Mouse (Mus musculus): Measurements from ENCODE around the gene Vps8. TPM values are rescaled to one million over a fixed set of nuclear protein-coding genes. Genes with fewer than 3 reads are reported as not detected.

Gene Vps8
- total RNA-seq, 2 experiments from 2014 or later, result 52.3 to 58.0 TPM

DNA sequence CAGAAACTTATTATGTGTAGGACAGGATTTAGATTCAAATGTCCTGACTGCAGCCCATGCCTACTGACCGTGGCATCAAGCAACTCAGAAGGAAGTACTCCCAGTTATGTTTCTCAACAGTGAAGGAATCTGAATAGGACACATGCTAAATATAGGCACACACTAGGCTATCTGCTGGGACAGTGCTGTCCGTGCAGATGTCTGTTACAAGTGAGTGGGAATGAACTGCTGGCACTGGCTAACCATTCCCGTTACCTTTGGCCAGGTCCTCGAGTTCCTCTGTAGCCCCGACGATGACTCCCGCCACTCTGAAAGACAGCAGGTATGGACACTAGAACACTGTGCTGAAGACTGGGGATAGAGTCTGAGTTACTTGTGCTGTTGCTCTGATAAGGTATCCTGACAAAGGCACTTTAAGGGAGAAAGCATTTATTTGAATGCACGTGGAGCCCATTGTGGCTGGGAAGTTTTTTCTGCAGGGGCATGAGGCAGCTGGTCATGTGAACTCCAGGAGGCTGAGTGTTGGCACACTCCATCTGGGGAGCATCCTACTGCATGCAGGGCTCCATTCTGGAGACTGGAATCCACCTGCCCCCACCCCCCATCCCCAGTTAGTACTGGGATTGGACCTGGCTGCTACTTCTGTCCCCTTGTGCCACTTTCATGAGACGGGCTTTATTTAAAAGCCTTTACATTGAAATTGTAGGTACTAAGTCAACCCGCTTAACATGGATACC is 104.5 kb downstream of the Vps8 start:
- DNase-seq (ENCODE audit: low spot score in 2 of 2), result no peak
- intact Hi-C loops (cut with DNase I), result no loop called here

DNA sequence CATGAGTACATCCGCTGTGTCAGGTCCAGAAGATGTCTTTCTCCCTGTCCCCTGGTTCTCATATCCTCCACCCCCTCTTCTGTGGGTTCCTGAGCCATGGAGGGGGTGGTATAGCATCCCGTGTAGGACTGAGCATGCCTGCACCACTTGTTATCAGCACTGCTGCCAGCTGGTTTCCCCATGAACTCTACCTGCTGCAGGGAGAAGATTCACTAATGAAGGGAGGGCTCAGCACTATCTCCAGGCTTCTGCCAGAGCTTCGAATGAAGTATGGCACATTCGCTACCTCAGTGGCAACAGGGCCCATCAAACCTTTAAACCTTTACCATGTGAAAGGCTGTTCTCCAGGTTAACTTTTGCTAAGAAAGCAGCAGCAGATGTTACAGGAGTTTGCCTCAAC is 110.6 kb downstream of the Vps8 start:
- intact Hi-C loops (cut with DNase I), result no loop called here
- no peak for DNase-seq (ENCODE audit: low spot score in 2 of 2)

GRCm38 (mm10) chr16:21536240-21537005 is 113.5 kb downstream of the Vps8 start:
- no peak for DNase-seq (ENCODE audit: low spot score in 2 of 2)
- intact Hi-C loops (cut with DNase I), result loop anchor here (5.0 kb wide), 1 partner anchor 191 kb away; no protein-coding TSS in a partner anchor

GRCm38 (mm10) chr16:21537312-21537711 is 114.4 kb downstream of the Vps8 start:
- DNase-seq (ENCODE audit: low spot score in 2 of 2), result no peak
- intact Hi-C loops (cut with DNase I), result loop anchor here (5.0 kb wide), 1 partner anchor 190 kb away; no protein-coding TSS in a partner anchor

- intact Hi-C loops (cut with DNase I), result loop anchor here (5.0 kb wide), 1 partner anchor 188 kb away; no protein-coding TSS in a partner anchor
- no peak for DNase-seq (ENCODE audit: low spot score in 2 of 2)
Observed at GRCm38 (mm10) chr16:21538889-21539288, 116.0 kb downstream of the Vps8 start.

DNA sequence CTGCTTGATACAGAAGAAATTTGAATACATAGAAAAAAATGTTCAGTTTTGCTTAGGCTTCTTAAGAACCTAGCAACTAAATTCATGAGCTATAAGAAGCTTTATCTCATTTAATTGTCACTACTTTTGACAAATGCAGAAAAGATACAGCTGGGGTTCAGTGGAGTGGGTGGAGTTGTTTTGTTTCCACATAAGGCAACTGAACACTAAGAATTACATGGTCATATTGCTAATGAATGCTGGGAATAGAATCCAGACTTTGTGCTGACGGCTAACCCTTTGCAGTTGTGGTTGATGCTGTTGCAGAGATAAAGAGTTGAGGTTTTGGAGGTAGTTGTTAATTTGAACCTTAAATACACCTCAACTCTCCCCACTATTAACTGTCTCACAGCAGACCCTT is 119.6 kb downstream of the Vps8 start:
- intact Hi-C loops (cut with DNase I), result no loop called here
- peak in 1 of 2 experiments; percentile 34 for DNase-seq (ENCODE audit: low spot score in 2 of 2)

- intact Hi-C loops (cut with DNase I), result no loop called here
- no peak for DNase-seq (ENCODE audit: low spot score in 2 of 2)
Observed at GRCm38 (mm10) chr16:21547446-21547845, 124.5 kb downstream of the Vps8 start.

DNA sequence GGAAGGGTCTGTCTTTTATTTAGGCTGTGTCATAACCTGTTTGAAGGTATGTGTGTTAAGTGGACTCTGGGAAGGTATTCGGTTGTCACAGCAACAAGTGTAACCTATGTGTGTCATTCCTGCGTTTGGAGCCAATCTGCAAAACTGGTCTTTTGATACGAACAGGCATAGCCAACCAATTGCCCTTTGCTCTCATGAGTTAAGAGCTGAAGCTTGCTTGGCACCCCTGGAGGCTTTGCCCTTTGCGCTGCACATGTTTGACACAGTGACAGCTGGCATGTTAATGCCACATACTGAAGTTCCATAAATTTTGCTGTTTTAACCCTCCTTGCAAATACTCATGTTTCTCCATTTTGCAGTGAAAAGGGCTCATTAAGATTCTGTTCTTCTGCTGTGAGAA is 126.8 kb downstream of the Vps8 start:
- intact Hi-C loops (cut with DNase I), result no loop called here
- DNase-seq (ENCODE audit: low spot score in 2 of 2), result no peak

GRCm38 (mm10) chr16:21550453-21550852 is 127.5 kb downstream of the Vps8 start:
- intact Hi-C loops (cut with DNase I), result no loop called here
- no peak for DNase-seq (ENCODE audit: low spot score in 2 of 2)

DNA sequence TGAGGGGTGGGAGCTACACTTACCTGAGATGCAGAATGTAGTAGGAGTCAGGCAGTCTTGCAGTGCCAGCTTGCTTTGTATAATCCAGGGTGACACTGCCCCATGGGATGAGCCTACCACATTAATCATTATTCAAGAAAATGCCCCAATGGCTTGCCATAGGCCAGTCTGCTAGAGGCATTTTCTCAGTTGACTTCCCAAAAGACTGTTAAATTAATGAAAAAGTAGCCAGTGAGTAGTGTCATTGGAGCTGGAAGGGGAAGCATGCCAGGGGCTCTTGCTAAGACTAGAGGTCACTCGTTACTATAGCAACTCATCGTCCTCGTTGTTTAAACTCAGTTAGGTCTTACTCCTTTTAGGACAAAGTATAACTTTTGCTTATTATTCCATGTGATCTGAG is 130.6 kb downstream of the Vps8 start:
- intact Hi-C loops (cut with DNase I), result no loop called here

GRCm38 (mm10) chr16:21562625-21563300 is 139.8 kb downstream of the Vps8 start:
- no peak for DNase-seq (ENCODE audit: low spot score in 2 of 2)
- intact Hi-C loops (cut with DNase I), result no loop called here

More for the DNA sequence above, 130.6 kb downstream of the Vps8 start:
- DNase-seq (ENCODE audit: low spot score in 2 of 2), result no peak

DNA sequence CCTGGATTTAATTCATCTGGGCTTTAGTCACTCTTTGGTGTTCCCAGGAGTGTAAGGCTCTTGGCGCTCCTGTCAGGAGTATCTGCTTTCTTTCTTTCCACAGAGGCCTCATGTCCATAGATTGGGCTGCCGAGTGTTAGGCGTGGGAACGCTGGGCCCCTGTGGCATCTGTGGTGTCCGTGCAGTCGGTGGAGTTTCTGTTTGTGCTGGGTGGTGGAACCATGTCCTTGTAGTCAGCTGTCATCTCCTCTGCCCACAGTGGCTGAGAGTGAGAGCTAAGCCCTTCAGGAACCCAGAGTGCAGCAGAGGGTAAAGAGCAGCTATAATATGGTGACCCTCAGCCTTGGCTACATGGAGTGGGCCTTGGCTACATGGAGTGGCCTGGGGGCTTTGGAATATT is 140.4 kb downstream of the Vps8 start:
- intact Hi-C loops (cut with DNase I), result no loop called here
- no peak for DNase-seq (ENCODE audit: low spot score in 2 of 2)

DNA sequence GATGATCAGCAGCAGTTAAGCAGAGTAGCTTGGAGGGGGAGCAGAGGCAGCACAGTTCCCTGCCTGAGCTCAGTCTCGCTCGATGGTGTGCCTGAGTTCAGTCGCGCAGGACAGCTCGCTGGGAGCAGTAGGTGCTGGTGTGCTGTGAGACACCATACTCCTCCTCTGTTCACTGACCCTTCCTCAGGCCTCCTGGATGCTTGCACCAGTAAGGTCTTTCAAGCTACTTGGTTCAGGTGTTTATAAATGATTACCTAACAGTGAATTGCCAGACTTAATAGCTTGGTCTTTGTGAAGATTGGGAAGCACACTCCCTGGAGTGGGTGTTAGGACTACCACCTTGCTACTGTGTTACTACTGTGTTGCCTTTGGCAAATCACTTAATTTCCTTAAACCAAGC is 144.2 kb downstream of the Vps8 start:
- no peak for DNase-seq (ENCODE audit: low spot score in 2 of 2)
- intact Hi-C loops (cut with DNase I), result no loop called here

DNA sequence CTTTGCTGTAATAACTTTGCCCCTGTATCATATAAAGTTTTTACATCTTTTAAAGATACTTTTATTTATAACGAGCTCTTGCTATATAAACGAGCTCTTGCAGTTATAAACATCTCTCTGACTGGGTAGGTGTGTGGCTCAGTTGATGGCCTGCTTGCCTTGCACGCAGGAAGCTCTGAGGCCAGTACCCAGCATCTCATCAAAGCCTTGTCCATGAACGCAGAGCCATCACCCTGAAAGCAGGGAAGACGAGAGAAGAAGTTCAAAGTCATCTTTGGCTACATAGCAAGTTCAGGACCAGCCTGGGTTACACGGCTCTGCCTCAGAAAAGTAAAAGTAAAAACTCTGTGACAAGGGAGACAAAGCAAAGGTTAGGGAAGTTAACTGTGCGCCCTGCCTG is 147.0 kb downstream of the Vps8 start:
- intact Hi-C loops (cut with DNase I), result no loop called here
- no peak for DNase-seq (ENCODE audit: low spot score in 2 of 2)

DNA sequence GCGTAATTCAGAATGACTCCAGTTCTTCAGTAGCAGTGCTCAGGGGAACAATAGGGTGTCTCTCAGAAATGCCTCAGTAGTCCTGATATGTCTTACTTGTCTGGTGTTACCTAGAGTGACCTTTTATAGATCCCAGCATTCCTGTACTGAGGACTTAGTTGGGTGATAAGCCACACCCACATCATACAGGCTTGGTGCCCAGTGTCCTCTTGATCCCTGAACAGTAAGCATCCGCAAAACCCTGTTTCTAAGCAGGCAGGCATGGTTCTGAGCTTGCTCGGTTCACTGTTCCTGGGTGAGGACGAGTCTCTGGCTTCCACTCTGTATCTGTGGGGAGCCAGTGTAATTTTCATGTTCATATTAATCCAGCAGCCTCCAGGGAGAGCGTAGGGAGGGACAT is 147.9 kb downstream of the Vps8 start:
- no peak for DNase-seq (ENCODE audit: low spot score in 2 of 2)
- intact Hi-C loops (cut with DNase I), result no loop called here

- intact Hi-C loops (cut with DNase I), result no loop called here
- no peak for DNase-seq (ENCODE audit: low spot score in 2 of 2)
Observed at GRCm38 (mm10) chr16:21576000-21576420, 153.1 kb downstream of the Vps8 start.

GRCm38 (mm10) chr16:21589110-21589509 is 166.2 kb downstream of the Vps8 start:
- intact Hi-C loops (cut with DNase I), result no loop called here
- DNase-seq (ENCODE audit: low spot score in 2 of 2), result peak in 1 of 2 experiments; percentile 59

DNA sequence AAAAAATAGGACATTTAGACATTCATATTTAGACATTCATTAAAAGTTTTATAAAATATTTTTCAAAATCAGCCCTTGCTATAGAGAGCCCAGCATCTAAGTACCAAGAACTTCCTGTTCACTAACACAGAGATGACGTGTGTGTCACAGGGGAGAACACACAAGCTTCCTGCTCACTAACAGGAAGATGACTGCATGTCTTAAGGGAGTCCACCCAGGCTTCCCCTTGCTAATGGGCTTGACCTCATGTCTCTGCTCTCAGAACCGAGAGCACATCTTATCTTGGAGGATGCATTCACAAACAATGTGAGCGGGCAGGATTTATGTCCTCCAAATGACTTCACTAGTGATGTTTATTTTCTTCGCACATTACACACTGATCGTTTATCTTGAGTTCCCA is 167.9 kb downstream of the Vps8 start:
- intact Hi-C loops (cut with DNase I), result no loop called here
- DNase-seq (ENCODE audit: low spot score in 2 of 2), result no peak

GRCm38 (mm10) chr16:21591511-21591910 is 168.6 kb downstream of the Vps8 start:
- intact Hi-C loops (cut with DNase I), result no loop called here
- DNase-seq (ENCODE audit: low spot score in 2 of 2), result no peak

DNA sequence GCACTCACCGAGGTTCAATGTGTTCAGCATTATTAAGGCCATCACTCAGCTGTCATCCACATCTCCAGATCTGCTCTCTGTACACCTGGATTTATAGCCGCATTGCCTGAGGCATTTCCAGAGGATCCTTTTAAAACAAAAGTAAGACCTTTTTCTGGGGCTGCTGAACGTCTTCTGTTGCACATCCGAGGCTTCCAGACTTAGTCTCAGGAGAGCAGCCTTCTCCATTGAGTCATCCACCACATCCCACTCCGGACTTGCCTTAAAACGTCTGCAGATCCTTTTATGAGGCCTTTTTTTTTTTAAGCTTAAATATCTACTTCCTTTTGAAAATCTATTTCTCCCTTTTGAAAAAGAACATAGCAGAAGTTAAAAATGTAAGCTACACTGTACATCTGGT is 172.6 kb downstream of the Vps8 start:
- intact Hi-C loops (cut with DNase I), result no loop called here
- DNase-seq (ENCODE audit: low spot score in 2 of 2), result peak in 1 of 2 experiments; percentile 80
